Comparison of ENCODE assay signal across 8 mouse cellular contexts in the genomic region with DNA sequence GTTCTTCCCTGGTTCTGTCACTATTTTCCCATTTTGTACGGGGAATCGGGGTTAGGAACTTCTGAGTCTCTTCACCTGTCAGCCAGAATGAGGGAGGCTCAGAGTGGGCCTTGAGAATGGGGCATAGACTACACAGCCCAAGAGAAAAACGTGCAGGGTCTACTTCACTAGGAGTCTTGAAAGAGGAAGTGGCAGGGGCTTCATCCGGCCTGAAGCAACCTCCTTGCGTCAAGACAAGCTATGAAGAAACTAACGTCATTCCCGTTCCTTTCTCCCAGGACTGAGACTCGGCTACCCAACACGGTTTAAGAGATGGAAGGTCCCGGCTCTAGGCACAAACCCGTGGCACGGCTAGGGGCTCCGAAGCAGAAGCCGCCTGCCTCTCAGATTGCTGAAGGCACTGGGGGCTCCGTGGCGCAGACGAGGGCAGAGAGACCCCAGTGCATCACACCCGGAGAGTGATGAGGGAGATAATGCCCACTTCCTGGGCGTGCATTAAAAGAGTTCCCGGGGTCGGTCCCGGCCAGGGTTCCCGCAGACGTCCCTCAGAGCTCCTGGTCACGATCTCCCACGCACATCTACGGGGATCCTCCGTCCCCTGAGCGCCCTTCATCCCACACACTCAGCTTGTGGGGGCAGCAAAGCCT. TPM values are rescaled to one million over a fixed set of nuclear protein-coding genes. Genes with fewer than 3 reads are reported as not detected.
A peak's percentile ranks its signal among the peaks of the same experiment; 100 is the strongest.
DNase-seq lines count a peak whose midpoint lies in the region; ATAC-seq and TF ChIP-seq lines count a peak whose summit lies in the region.

No protein-coding gene starts in this region.

- H3K36me3 ChIP-seq in kidney, embryonic 16.5 days (ENCODE audit: insufficient read depth, low read length): no peaks in the 10 kb centered on the region
- H3K36me3 ChIP-seq in heart, embryonic 12.5 days: peaks cover 5% of the 10 kb centered on the region; the same call in 1 of the 2 replicates
- H3K36me3 ChIP-seq in liver, embryonic 11.5 days (ENCODE audit: control insufficient read depth, insufficient read depth, low read length): no peaks in the 10 kb centered on the region; the same call in 1 of the 2 replicates

- peak overlapping the region; percentile 66 for H3K4me3 ChIP-seq in kidney, embryonic 16.5 days (ENCODE audit: low read length)
- H3K4me3 ChIP-seq in bone marrow, adult 2 months (replicated peaks; ENCODE audit: control insufficient read depth, low read depth, low read length): peak overlapping the region; percentile 94
- peak overlapping the region; percentile 86 for H3K4me3 ChIP-seq in heart, embryonic 12.5 days
- H3K4me3 ChIP-seq in liver, embryonic 11.5 days (ENCODE audit: low read depth, low read length): peak overlapping the region; percentile 84

- TF ChIP-seq POLR2A in bone marrow, adult 2 months (IDR thresholded peaks at IDR 0.05; ENCODE audit: borderline replicate concordance, control insufficient read depth, low read depth, low read length): no peak

- DNase-seq in kidney, adult 8-10 months: no peak
- peak; percentile 50 for DNase-seq in liver, embryonic 11.5 days (ENCODE audit: low spot score)
- DNase-seq in naive thymus-derived CD4-positive, alpha-beta T cell, adult 2 months (ENCODE audit: low read depth): peak; percentile 68
- no peak for DNase-seq in right cerebral cortex, postnatal 25 days
- no peak for DNase-seq in urinary bladder, adult 2 months (ENCODE audit: low spot score)

- peak overlapping the region; percentile 98 for H3K27ac ChIP-seq in kidney, embryonic 16.5 days (ENCODE audit: low read length)
- H3K27ac ChIP-seq in bone marrow, adult 2 months (ENCODE audit: control insufficient read depth, insufficient read depth, low read depth, low read length, poor library complexity): peak overlapping the region; percentile 98
- peak overlapping the region; percentile 94 for H3K27ac ChIP-seq in heart, embryonic 12.5 days (ENCODE audit: poor library complexity, severe bottlenecking)
- H3K27ac ChIP-seq in liver, embryonic 11.5 days (ENCODE audit: low read depth, low read length): peak overlapping the region; percentile 80

- peak overlapping the region; percentile 76 for H3K9ac ChIP-seq in kidney, embryonic 16.5 days (replicated peaks; ENCODE audit: low read length)
- H3K9ac ChIP-seq in heart, embryonic 12.5 days: peak overlapping the region; percentile 94
- H3K9ac ChIP-seq in liver, embryonic 11.5 days (ENCODE audit: low read depth, low read length): peak overlapping the region; percentile 83

- under 1% methylated on average over 29 of the region's 29 CpGs for WGBS in kidney, embryonic 16.5 days
- under 1% methylated on average over 29 of the region's 29 CpGs for WGBS in bone marrow, adult 2 months
- WGBS in heart, embryonic 12.5 days: under 1% methylated on average over 29 of the region's 29 CpGs
- WGBS in liver, embryonic 11.5 days: under 1% methylated on average over 29 of the region's 29 CpGs

- TF ChIP-seq CTCF in bone marrow, adult 2 months (IDR thresholded peaks at IDR 0.05; ENCODE audit: control insufficient read depth, insufficient read depth, low read length): no peak

- peak overlapping the region; percentile 74 for H3K4me2 ChIP-seq in kidney, embryonic 16.5 days (replicated peaks; ENCODE audit: low read depth, low read length)
- H3K4me2 ChIP-seq in heart, embryonic 12.5 days: peak overlapping the region; percentile 87
- peak overlapping the region; percentile 79 for H3K4me2 ChIP-seq in liver, embryonic 11.5 days

- peak; percentile 55 for ATAC-seq in kidney, embryonic 16.5 days (ENCODE audit: low FRiP score, low TSS enrichment)
- ATAC-seq in heart, embryonic 12.5 days (ENCODE audit: insufficient number of reproducible peaks, low FRiP score): peak; percentile 29
- peak; percentile 51 for ATAC-seq in liver, embryonic 11.5 days (replicated peaks; ENCODE audit: low FRiP score)

- no peaks in the 10 kb centered on the region for H3K27me3 ChIP-seq in kidney, embryonic 16.5 days (ENCODE audit: insufficient read depth, low read length)
- no peaks in the 10 kb centered on the region for H3K27me3 ChIP-seq in heart, embryonic 12.5 days (replicated peaks)
- no peaks in the 10 kb centered on the region for H3K27me3 ChIP-seq in liver, embryonic 11.5 days (replicated peaks; ENCODE audit: control insufficient read depth, insufficient read depth, low read length)

- H3K9me3 ChIP-seq in kidney, embryonic 16.5 days (ENCODE audit: low read length): no peaks in the 10 kb centered on the region
- no peaks in the 10 kb centered on the region for H3K9me3 ChIP-seq in heart, embryonic 12.5 days (replicated peaks)
- H3K9me3 ChIP-seq in liver, embryonic 11.5 days (ENCODE audit: control insufficient read depth, low read length): no peaks in the 10 kb centered on the region

- H3K4me1 ChIP-seq in kidney, embryonic 16.5 days (ENCODE audit: insufficient read depth, low read length): peaks cover 17% of the 10 kb centered on the region
- H3K4me1 ChIP-seq in bone marrow, adult 2 months (ENCODE audit: control insufficient read depth, insufficient read depth, low read length): peaks cover 4% of the 10 kb centered on the region; the same call in 1 of the 2 replicates
- peaks cover 40% of the 10 kb centered on the region for H3K4me1 ChIP-seq in heart, embryonic 12.5 days (replicated peaks)
- peaks cover 13% of the 10 kb centered on the region for H3K4me1 ChIP-seq in liver, embryonic 11.5 days (replicated peaks; ENCODE audit: control insufficient read depth, insufficient read depth, low read length)

RNA-seq across cellular contexts. Expression of a gene that starts 0.5 kb away (rescaled TPM):
- 0.04 and 0.05 TPM in 2 replicates for polyA plus RNA-seq in kidney, embryonic 16.5 days (2015; fragmentation: Nextera tagmentation; extraction: Ambion mirVana)
- polyA plus RNA-seq in bone marrow, adult 2 months (2011; ENCODE audit: insufficient read depth, insufficient read length, low replicate concordance, missing spikeins): not detected in 2 replicates
- polyA plus RNA-seq in heart, embryonic 12.5 days (2016; fragmentation: Nextera tagmentation; extraction: Ambion mirVana): 0.10 and 0.19 TPM in 2 replicates
- 0.04 TPM in 1 of 2 replicates, not detected in the other for polyA plus RNA-seq in liver, embryonic 11.5 days (2014; fragmentation: Nextera tagmentation; extraction: Ambion mirVana)
- 0.21 and 0.66 TPM in 2 replicates for polyA plus RNA-seq in urinary bladder, adult 2 months (2012; rRNA removed)

RNA-seq across cellular contexts. Expression of a gene that starts 0.5 kb away (rescaled TPM):
- 20.5 and 21.0 TPM in 2 replicates for polyA plus RNA-seq in kidney, embryonic 16.5 days (2015; fragmentation: Nextera tagmentation; extraction: Ambion mirVana)
- polyA plus RNA-seq in bone marrow, adult 2 months (2011; ENCODE audit: insufficient read depth, insufficient read length, low replicate concordance, missing spikeins): 8.8 and 14.9 TPM in 2 replicates
- polyA plus RNA-seq in heart, embryonic 12.5 days (2016; fragmentation: Nextera tagmentation; extraction: Ambion mirVana): 24.4 and 25.5 TPM in 2 replicates
- 9.2 and 9.8 TPM in 2 replicates for polyA plus RNA-seq in liver, embryonic 11.5 days (2014; fragmentation: Nextera tagmentation; extraction: Ambion mirVana)
- polyA plus RNA-seq in urinary bladder, adult 2 months (2012; rRNA removed): 6.3 and 7.8 TPM in 2 replicates

RNA-seq across cellular contexts. Expression of a gene that starts 18.9 kb away (rescaled TPM):
- polyA plus RNA-seq in kidney, embryonic 16.5 days (2015; fragmentation: Nextera tagmentation; extraction: Ambion mirVana): 0.06 TPM in 2 replicates
- not detected in 2 replicates for polyA plus RNA-seq in bone marrow, adult 2 months (2011; ENCODE audit: insufficient read depth, insufficient read length, low replicate concordance, missing spikeins)
- not detected in 2 replicates for polyA plus RNA-seq in heart, embryonic 12.5 days (2016; fragmentation: Nextera tagmentation; extraction: Ambion mirVana)
- polyA plus RNA-seq in liver, embryonic 11.5 days (2014; fragmentation: Nextera tagmentation; extraction: Ambion mirVana): 0.04 TPM in 1 of 2 replicates, not detected in the other
- polyA plus RNA-seq in urinary bladder, adult 2 months (2012; rRNA removed): not detected in 2 replicates

RNA-seq across cellular contexts. Expression of a gene that starts 53.2 kb away (rescaled TPM):
- 1.1 and 1.4 TPM in 2 replicates for polyA plus RNA-seq in kidney, embryonic 16.5 days (2015; fragmentation: Nextera tagmentation; extraction: Ambion mirVana)
- polyA plus RNA-seq in bone marrow, adult 2 months (2011; ENCODE audit: insufficient read depth, insufficient read length, low replicate concordance, missing spikeins): 2.0 TPM in 1 of 2 replicates, not detected in the other
- 0.76 and 1.3 TPM in 2 replicates for polyA plus RNA-seq in heart, embryonic 12.5 days (2016; fragmentation: Nextera tagmentation; extraction: Ambion mirVana)
- polyA plus RNA-seq in liver, embryonic 11.5 days (2014; fragmentation: Nextera tagmentation; extraction: Ambion mirVana): 0.55 and 0.67 TPM in 2 replicates
- 4.9 and 7.3 TPM in 2 replicates for polyA plus RNA-seq in urinary bladder, adult 2 months (2012; rRNA removed)

Comparison
In these comparisons a context has a peak if more than half of its experiments do, and no peak if none do; other contexts are left out.
1. DNase-seq: peak in liver, embryonic 11.5 days (single experiment) and naive thymus-derived CD4-positive, alpha-beta T cell, adult 2 months (single experiment); none in kidney, adult 8-10 months (0 of 2), right cerebral cortex, postnatal 25 days (single experiment) and urinary bladder, adult 2 months (single experiment).
2. Peak in every context shown above with its lines, with median percentiles within 50 percentile points of each other: ATAC-seq, H3K27ac ChIP-seq, H3K4me2 ChIP-seq, H3K4me3 ChIP-seq and H3K9ac ChIP-seq.